Mouse (Mus musculus) midbrain, embryonic 14.5 days (tissue): ENCODE results near the gene Tjap1. TPM values are rescaled to one million over a fixed set of nuclear protein-coding genes. Genes with fewer than 3 reads are reported as not detected.

ENCODE experiments used
- ATAC-seq: fragments of 200-750 bp; cut with Nextera tagmentation; 2 replicates; pipeline ENCODE4 v1.8.0; 2017; ENCODE audit warnings: moderate number of reproducible peaks, moderate library complexity; ENCODE audit not compliant: low FRiP score, low TSS enrichment
- DNase-seq: peaks from one replicate; pipeline ENCODE4 v3.0.0-alpha.2; 2015
- H3K27ac ChIP-seq: fragments of 300-500 bp; sonication (generic); replicated peaks from 2 replicates; pipeline ENCODE4 v1.5.1; 2014; ENCODE audit warnings: mild to moderate bottlenecking, low read depth, low read length, moderate library complexity
- H3K27me3 ChIP-seq: fragments of 300-500 bp; sonication (generic); 2 replicates; pipeline ENCODE4 v1.6.1; 2014; ENCODE audit warnings: low read length, control low read depth, mixed read lengths; ENCODE audit not compliant: control insufficient read depth, insufficient read depth
- H3K36me3 ChIP-seq: fragments of 300-500 bp; sonication (generic); 2 replicates; pipeline ENCODE4 v1.6.1; 2014; ENCODE audit warnings: low read length, control low read depth; ENCODE audit not compliant: control insufficient read depth, insufficient read depth
- H3K4me1 ChIP-seq: fragments of 300-500 bp; sonication (generic); 2 replicates; pipeline ENCODE4 v1.6.1; 2014; ENCODE audit warnings: mild to moderate bottlenecking, antibody characterized with exemption, low read length, control low read depth; ENCODE audit not compliant: control insufficient read depth, insufficient read depth
- H3K4me2 ChIP-seq: fragments of 300-500 bp; sonication (generic); 2 replicates; pipeline ENCODE4 v1.6.1; 2014; ENCODE audit warnings: mild to moderate bottlenecking, low read length, moderate library complexity
- H3K4me3 ChIP-seq: fragments of 300-500 bp; sonication (generic); replicated peaks from 2 replicates; pipeline ENCODE4 v1.5.1; 2014; ENCODE audit warnings: low read depth, low read length
- H3K9ac ChIP-seq: fragments of 300-500 bp; sonication (generic); replicated peaks from 2 replicates; pipeline ENCODE4 v1.6.1; 2014; ENCODE audit warnings: mild to moderate bottlenecking, low read length, moderate library complexity
- H3K9me3 ChIP-seq: fragments of 300-500 bp; sonication (generic); 2 replicates; pipeline ENCODE4 v1.6.1; 2016; ENCODE audit warnings: low read length, control low read depth, mixed read lengths; ENCODE audit not compliant: control insufficient read depth
- WGBS: fragments of 180-500 bp; shearing (Covaris S2); extraction: QIAGEN DNeasy Blood & Tissue Kit; methylation state at CpG from one replicate; pipeline ENCODE4 v1.1.7; 2014; 5-methylcytosine and 5-hydroxymethylcytosine counted together
- polyA plus RNA-seq: library from polyadenylated mRNA; unstranded; fragments of >200 nt; fragmentation: Nextera tagmentation; extraction: Ambion mirVana; gene quantifications from 2 replicates; pipeline ENCODE4 v1.2.1, GENCODE M21; 2014

The Tjap1 gene
- polyA plus RNA-seq, 1 experiment from 2014 or later: 23.5 TPM

GRCm38 (mm10) chr17:46265918-46266618 is 16.8 kb downstream of the Tjap1 start:
- Histone ChIP-seq H3K4me3 (no peak overlapping the region), H3K9ac (no peak overlapping the region), H3K4me2 (no peak overlapping the region), H3K4me1 (no peaks in the 10 kb centered on the region), H3K27me3 (no peaks in the 10 kb centered on the region), H3K36me3 (peaks cover 49% of the 10 kb centered on the region), H3K9me3 (no peaks in the 10 kb centered on the region), H3K27ac (no peak overlapping the region)
- 34% methylated on average over 14 of the region's 14 CpGs for WGBS
- ATAC-seq (peak; percentile 43; the same call in 1 of the 2 replicates), DNase-seq (peak; percentile 90)

GRCm38 (mm10) chr17:46265502-46265901 is 17.3 kb downstream of the Tjap1 start:
- WGBS: 91% methylated on average over 12 of the region's 12 CpGs
- H3K4me3 ChIP-seq: no peak overlapping the region
- H3K4me1 ChIP-seq: no peaks in the 10 kb centered on the region
- H3K9ac ChIP-seq: no peak overlapping the region
- H3K27me3 ChIP-seq: no peaks in the 10 kb centered on the region
- DNase-seq (no peak), ATAC-seq (no peak)
- no peak overlapping the region for H3K27ac ChIP-seq
- peaks cover 49% of the 10 kb centered on the region for H3K36me3 ChIP-seq
- no peaks in the 10 kb centered on the region for H3K9me3 ChIP-seq
- H3K4me2 ChIP-seq: no peak overlapping the region

GRCm38 (mm10) chr17:46262201-46262694 is 20.6 kb downstream of the Tjap1 start:
- H3K27ac ChIP-seq: no peak overlapping the region
- H3K4me2 ChIP-seq: no peak overlapping the region
- H3K9me3 ChIP-seq: no peaks in the 10 kb centered on the region
- DNase-seq (no peak), ATAC-seq (no peak)
- no peaks in the 10 kb centered on the region for H3K27me3 ChIP-seq
- peaks cover 72% of the 10 kb centered on the region for H3K36me3 ChIP-seq
- 92% methylated on average over 5 of the region's 5 CpGs for WGBS
- no peaks in the 10 kb centered on the region for H3K4me1 ChIP-seq
- no peak overlapping the region for H3K4me3 ChIP-seq
- no peak overlapping the region for H3K9ac ChIP-seq

- H3K36me3 ChIP-seq: peaks cover 70% of the 10 kb centered on the region
- H3K4me1 ChIP-seq: peaks cover 8% of the 10 kb centered on the region
- H3K4me2 ChIP-seq: no peak overlapping the region
- WGBS: 88% methylated on average over 17 of the region's 17 CpGs
- no peak overlapping the region for H3K27ac ChIP-seq
- no peak overlapping the region for H3K4me3 ChIP-seq
- no peak overlapping the region for H3K9ac ChIP-seq
- H3K9me3 ChIP-seq: no peaks in the 10 kb centered on the region
- no peak for ATAC-seq
- H3K27me3 ChIP-seq: no peaks in the 10 kb centered on the region
- no peak for DNase-seq
Measured at GRCm38 (mm10) chr17:46259675-46260074, 23.2 kb downstream of the Tjap1 start.

GRCm38 (mm10) chr17:46258279-46259053 is 24.4 kb downstream of the Tjap1 start:
- Histone ChIP-seq H3K9me3 (no peaks in the 10 kb centered on the region), H3K4me3 (no peak overlapping the region), H3K4me2 (no peak overlapping the region), H3K27ac (no peak overlapping the region), H3K9ac (no peak overlapping the region), H3K27me3 (no peaks in the 10 kb centered on the region), H3K36me3 (peaks cover 60% of the 10 kb centered on the region), H3K4me1 (peaks cover 14% of the 10 kb centered on the region)
- DNase-seq: no peak
- WGBS: 75% methylated on average over 30 of the region's 30 CpGs
- ATAC-seq: no peak

- H3K27me3 ChIP-seq: no peaks in the 10 kb centered on the region
- peaks cover 49% of the 10 kb centered on the region for H3K36me3 ChIP-seq
- H3K4me1 ChIP-seq: peaks cover 18% of the 10 kb centered on the region
- DNase-seq (no peak), ATAC-seq (no peak)
- peak overlapping the region; percentile 75 for H3K4me3 ChIP-seq
- H3K9me3 ChIP-seq: no peaks in the 10 kb centered on the region
- 35% methylated on average over 6 of the region's 6 CpGs for WGBS
- peak overlapping the region; percentile 76; the same call in 1 of the 2 replicates for H3K9ac ChIP-seq
- H3K27ac ChIP-seq: no peak overlapping the region
- H3K4me2 ChIP-seq: peak overlapping the region; percentile 94
Measured at GRCm38 (mm10) chr17:46255147-46255546, 27.7 kb downstream of the Tjap1 start.

- WGBS: under 1% methylated on average over 53 of the region's 54 CpGs
Measured at GRCm38 (mm10) chr17:46254106-46254505, 28.7 kb downstream of the Tjap1 start.

GRCm38 (mm10) chr17:46253452-46254084 is 29.3 kb downstream of the Tjap1 start, which contains the start of gene Lrrc73:
TSS of gene Lrrc73 (plus strand) at chr17:46253531.
- 2% methylated on average over 48 of the region's 48 CpGs for WGBS
- Histone ChIP-seq H3K4me3 (peak within 1 kb of the TSS; percentile 75), H3K4me2 (peak within 1 kb of the TSS; percentile 94), H3K9me3 (no peaks in the 10 kb centered on the region), H3K4me1 (peaks cover 25% of the 10 kb centered on the region), H3K36me3 (peaks cover 46% of the 10 kb centered on the region), H3K27ac (peak within 1 kb of the TSS; percentile 84), H3K9ac (peak within 1 kb of the TSS; percentile 76), H3K27me3 (no peaks in the 10 kb centered on the region)
- peak; percentile 96 for DNase-seq
- ATAC-seq: peak; percentile 90

More at GRCm38 (mm10) chr17:46254106-46254505, 28.7 kb downstream of the Tjap1 start:
- H3K4me3 ChIP-seq: peak overlapping the region; percentile 75
- ATAC-seq: peak; percentile 49
- peak overlapping the region; percentile 84 for H3K27ac ChIP-seq
- peak overlapping the region; percentile 94 for H3K4me2 ChIP-seq
- H3K36me3 ChIP-seq: peaks cover 49% of the 10 kb centered on the region
- peaks cover 19% of the 10 kb centered on the region for H3K4me1 ChIP-seq
- H3K27me3 ChIP-seq: no peaks in the 10 kb centered on the region
- no peaks in the 10 kb centered on the region for H3K9me3 ChIP-seq
- peak overlapping the region; percentile 76 for H3K9ac ChIP-seq
- DNase-seq: peak; percentile 63
